Mouse (Mus musculus): ENCODE results near the gene Etv5. TPM values are rescaled to one million over a fixed set of nuclear protein-coding genes. Genes with fewer than 3 reads are reported as not detected.

Etv5 gene
- polyA plus RNA-seq, 1 experiment from 2014 or later, result 14.5 TPM

- Histone ChIP-seq H3K4me3 (no peak overlapping the region), H3K27me3 (peaks cover 26% of the 10 kb centered on the region; the same call in 1 of the 2 replicates), H3K9me3 (replicated peaks) (no peaks in the 10 kb centered on the region), H3K36me3 (ENCODE audit: poor library complexity, severe bottlenecking) (no peaks in the 10 kb centered on the region), H3K4me2 (no peak overlapping the region), H3K9ac (no peak overlapping the region), H3K4me1 (peaks cover 35% of the 10 kb centered on the region), H3K27ac (no peak overlapping the region)
- no peak for ATAC-seq
- WGBS, result 80% methylated on average over 7 of the region's 7 CpGs
These were observed 12.7 kb downstream of the Etv5 start for GRCm38 (mm10) chr16:22426866-22427265.

- no peaks in the 10 kb centered on the region for H3K36me3 ChIP-seq (ENCODE audit: poor library complexity, severe bottlenecking)
- no peak overlapping the region for H3K4me3 ChIP-seq
- ATAC-seq, result no peak
- H3K27me3 ChIP-seq, result peaks cover 8% of the 10 kb centered on the region; the same call in 1 of the 2 replicates
- no peaks in the 10 kb centered on the region for H3K9me3 ChIP-seq (replicated peaks)
- H3K4me1 ChIP-seq, result 0 out of 2 replicates have a peak, but pooled peaks cover 3% of the 10 kb centered on the region
- H3K4me2 ChIP-seq, result no peak overlapping the region
- H3K27ac ChIP-seq, result no peak overlapping the region
- H3K9ac ChIP-seq, result no peak overlapping the region
- WGBS, result 67% methylated on average over 5 of the region's 5 CpGs
These were observed 17.3 kb downstream of the Etv5 start for GRCm38 (mm10) chr16:22422256-22422655.

- no peak for ATAC-seq
- no peak overlapping the region for H3K4me3 ChIP-seq
- no peak overlapping the region for H3K9ac ChIP-seq
- H3K9me3 ChIP-seq (replicated peaks), result no peaks in the 10 kb centered on the region
- H3K27ac ChIP-seq, result no peak overlapping the region
- no peaks in the 10 kb centered on the region for H3K4me1 ChIP-seq
- 93% methylated on average over 7 of the region's 7 CpGs for WGBS
- no peaks in the 10 kb centered on the region for H3K36me3 ChIP-seq (ENCODE audit: poor library complexity, severe bottlenecking)
- H3K27me3 ChIP-seq, result no peaks in the 10 kb centered on the region
- no peak overlapping the region for H3K4me2 ChIP-seq
These were observed 21.6 kb downstream of the Etv5 start for GRCm38 (mm10) chr16:22417931-22418330.

GRCm38 (mm10) chr16:22417044-22417443 is 22.5 kb downstream of the Etv5 start:
- H3K36me3 ChIP-seq (ENCODE audit: poor library complexity, severe bottlenecking), result no peaks in the 10 kb centered on the region
- 87% methylated on average over 8 of the region's 8 CpGs for WGBS
- ATAC-seq, result no peak

GRCm38 (mm10) chr16:22416140-22416848 is 23.2 kb downstream of the Etv5 start:
- no peak for ATAC-seq
- H3K9ac ChIP-seq, result no peak overlapping the region
- H3K4me3 ChIP-seq, result no peak overlapping the region
- no peaks in the 10 kb centered on the region for H3K27me3 ChIP-seq
- H3K9me3 ChIP-seq (replicated peaks), result no peaks in the 10 kb centered on the region
- WGBS, result 72% methylated on average over 6 of the region's 6 CpGs
- no peak overlapping the region for H3K27ac ChIP-seq
- no peaks in the 10 kb centered on the region for H3K4me1 ChIP-seq
- H3K4me2 ChIP-seq, result no peak overlapping the region
- H3K36me3 ChIP-seq (ENCODE audit: poor library complexity, severe bottlenecking), result no peaks in the 10 kb centered on the region

More at GRCm38 (mm10) chr16:22417044-22417443, 22.5 kb downstream of the Etv5 start:
- no peak overlapping the region for H3K4me2 ChIP-seq
- H3K27ac ChIP-seq, result no peak overlapping the region
- H3K9ac ChIP-seq, result no peak overlapping the region
- H3K4me1 ChIP-seq, result no peaks in the 10 kb centered on the region
- H3K9me3 ChIP-seq (replicated peaks), result no peaks in the 10 kb centered on the region
- no peak overlapping the region for H3K4me3 ChIP-seq
- no peaks in the 10 kb centered on the region for H3K27me3 ChIP-seq

- no peaks in the 10 kb centered on the region for H3K9me3 ChIP-seq (replicated peaks)
- no peaks in the 10 kb centered on the region for H3K4me1 ChIP-seq
- H3K27me3 ChIP-seq, result no peaks in the 10 kb centered on the region
- ATAC-seq, result no peak
- H3K27ac ChIP-seq, result no peak overlapping the region
- no peak overlapping the region for H3K4me2 ChIP-seq
- no peaks in the 10 kb centered on the region for H3K36me3 ChIP-seq (ENCODE audit: poor library complexity, severe bottlenecking)
- 91% methylated on average over 9 of the region's 9 CpGs for WGBS
- H3K4me3 ChIP-seq, result no peak overlapping the region
- no peak overlapping the region for H3K9ac ChIP-seq
These were observed 25.2 kb downstream of the Etv5 start for GRCm38 (mm10) chr16:22414205-22414754.

- Histone ChIP-seq H3K9me3 (replicated peaks) (no peaks in the 10 kb centered on the region), H3K27ac (no peak overlapping the region), H3K4me2 (no peak overlapping the region), H3K27me3 (no peaks in the 10 kb centered on the region), H3K4me3 (no peak overlapping the region), H3K36me3 (ENCODE audit: poor library complexity, severe bottlenecking) (no peaks in the 10 kb centered on the region), H3K4me1 (no peaks in the 10 kb centered on the region), H3K9ac (no peak overlapping the region)
- ATAC-seq, result no peak
- 63% methylated on average over 16 of the region's 16 CpGs for WGBS
These were observed 26.9 kb downstream of the Etv5 start for GRCm38 (mm10) chr16:22412459-22413229.

- WGBS, result 52% methylated on average over 11 of the region's 11 CpGs
- H3K4me2 ChIP-seq, result no peak overlapping the region
- no peak for ATAC-seq
- H3K9ac ChIP-seq, result no peak overlapping the region
- H3K36me3 ChIP-seq (ENCODE audit: poor library complexity, severe bottlenecking), result no peaks in the 10 kb centered on the region
- no peak overlapping the region for H3K4me3 ChIP-seq
- no peaks in the 10 kb centered on the region for H3K4me1 ChIP-seq
- no peaks in the 10 kb centered on the region for H3K27me3 ChIP-seq
- H3K27ac ChIP-seq, result no peak overlapping the region
- no peaks in the 10 kb centered on the region for H3K9me3 ChIP-seq (replicated peaks)
These were observed 27.8 kb downstream of the Etv5 start for GRCm38 (mm10) chr16:22411764-22412163.

- H3K36me3 ChIP-seq (ENCODE audit: poor library complexity, severe bottlenecking), result no peaks in the 10 kb centered on the region
These were observed 29.5 kb downstream of the Etv5 start for GRCm38 (mm10) chr16:22410000-22410399.

GRCm38 (mm10) chr16:22408642-22409360 is 30.7 kb downstream of the Etv5 start:
- Histone ChIP-seq H3K9ac (no peak overlapping the region), H3K4me2 (no peak overlapping the region), H3K9me3 (replicated peaks) (no peaks in the 10 kb centered on the region), H3K4me1 (0 out of 2 replicates have a peak, but pooled peaks cover 6% of the 10 kb centered on the region), H3K4me3 (no peak overlapping the region), H3K27me3 (no peaks in the 10 kb centered on the region), H3K27ac (no peak overlapping the region), H3K36me3 (ENCODE audit: poor library complexity, severe bottlenecking) (no peaks in the 10 kb centered on the region)
- ATAC-seq, result no peak
- WGBS, result 78% methylated on average over 8 of the region's 8 CpGs

More at GRCm38 (mm10) chr16:22410000-22410399, 29.5 kb downstream of the Etv5 start:
- WGBS, result 91% methylated on average over 5 of the region's 5 CpGs
- ATAC-seq, result no peak
- no peak overlapping the region for H3K4me3 ChIP-seq
- H3K27me3 ChIP-seq, result no peaks in the 10 kb centered on the region
- H3K9ac ChIP-seq, result no peak overlapping the region
- no peak overlapping the region for H3K27ac ChIP-seq
- no peaks in the 10 kb centered on the region for H3K9me3 ChIP-seq (replicated peaks)
- 0 out of 2 replicates have a peak, but pooled peaks cover 6% of the 10 kb centered on the region for H3K4me1 ChIP-seq
- no peak overlapping the region for H3K4me2 ChIP-seq

- no peak overlapping the region for H3K4me2 ChIP-seq
- H3K36me3 ChIP-seq (ENCODE audit: poor library complexity, severe bottlenecking), result no peaks in the 10 kb centered on the region
- H3K4me1 ChIP-seq, result 0 out of 2 replicates have a peak, but pooled peaks cover 6% of the 10 kb centered on the region
- H3K27ac ChIP-seq, result no peak overlapping the region
- no peak for ATAC-seq
- no peaks in the 10 kb centered on the region for H3K9me3 ChIP-seq (replicated peaks)
- H3K9ac ChIP-seq, result no peak overlapping the region
- no peak overlapping the region for H3K4me3 ChIP-seq
- WGBS, result 95% methylated on average over 4 of the region's 4 CpGs
- H3K27me3 ChIP-seq, result no peaks in the 10 kb centered on the region
These were observed 32.8 kb downstream of the Etv5 start for GRCm38 (mm10) chr16:22406747-22407146.
